Mouse (Mus musculus) stomach, postnatal 0 days (tissue): ENCODE measurements around the gene Nolc1.

Source experiments
- CTCF ChIP-seq: IDR thresholded peaks from 2 replicates; pipeline ENCODE4 v1.5.1; 2016; ENCODE audit warnings: antibody characterized with exemption, low read depth, mild to moderate bottlenecking, moderate library complexity
- EP300 ChIP-seq: optimal IDR thresholded peaks from 2 replicates; pipeline ENCODE3; 2016; ENCODE audit warnings: antibody characterized with exemption

DNA sequence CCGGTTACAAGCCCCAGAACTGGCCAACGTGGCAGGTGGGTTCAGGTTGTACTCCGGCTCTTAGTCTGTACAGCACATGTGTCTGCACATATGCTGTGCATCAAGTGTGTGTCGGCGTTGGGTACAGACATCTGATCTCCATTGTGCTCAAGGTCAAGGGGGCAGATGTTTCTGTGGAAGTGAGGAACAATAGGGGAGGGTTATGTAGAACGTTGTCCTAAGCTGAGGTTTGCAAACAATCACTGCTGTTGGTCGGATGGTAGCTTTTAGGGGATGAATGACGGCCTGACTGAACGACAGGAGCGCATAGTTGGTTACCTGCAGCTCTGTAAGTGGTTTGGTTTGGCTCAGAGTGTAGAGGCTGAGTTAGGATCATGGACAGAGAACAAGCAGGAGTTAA is 7.6 kb upstream of the Nolc1 start:
- no peak for TF ChIP-seq CTCF
- TF ChIP-seq EP300, result no peak
